Mouse (Mus musculus): ENCODE measurements at regions not wholly inside any gene's neighbourhood (a gene's known extent, or its start where the extent isn't known, plus 50 kb on each side); places are given as distances from the start of the nearest gene placed in this dataset.
A peak's percentile ranks its signal among the peaks of the same experiment; 100 is the strongest.
"Not testable (repeated sequence)": the region's sequence is repeated elsewhere in the genome, so short reads cannot be mapped to it uniquely, and the experiment has no call there.

DNA sequence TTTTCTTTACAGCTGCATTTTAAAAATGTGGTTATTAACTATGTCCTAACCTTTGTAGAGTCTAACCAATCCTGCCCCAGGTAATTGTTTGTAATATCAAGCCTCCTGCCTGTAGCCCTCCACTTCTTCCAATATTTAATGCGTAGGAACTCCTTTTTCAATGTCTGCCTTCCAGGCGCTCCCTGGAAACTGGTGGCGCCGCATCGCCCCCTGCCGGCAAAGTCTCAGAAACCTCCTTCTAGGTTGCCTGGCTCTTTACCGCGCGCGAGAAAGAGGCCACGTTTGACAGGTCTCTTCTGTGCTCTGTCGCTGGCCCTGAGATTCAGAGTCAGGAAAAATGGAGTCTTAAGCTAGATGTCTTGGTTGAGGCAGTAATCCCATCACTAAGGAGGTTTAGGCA lies 542.8 kb downstream of the Zfp704 start:
- DNase-seq (ENCODE audit: low spot score in 2 of 2) = peak; percentile 52 to 77

DNA sequence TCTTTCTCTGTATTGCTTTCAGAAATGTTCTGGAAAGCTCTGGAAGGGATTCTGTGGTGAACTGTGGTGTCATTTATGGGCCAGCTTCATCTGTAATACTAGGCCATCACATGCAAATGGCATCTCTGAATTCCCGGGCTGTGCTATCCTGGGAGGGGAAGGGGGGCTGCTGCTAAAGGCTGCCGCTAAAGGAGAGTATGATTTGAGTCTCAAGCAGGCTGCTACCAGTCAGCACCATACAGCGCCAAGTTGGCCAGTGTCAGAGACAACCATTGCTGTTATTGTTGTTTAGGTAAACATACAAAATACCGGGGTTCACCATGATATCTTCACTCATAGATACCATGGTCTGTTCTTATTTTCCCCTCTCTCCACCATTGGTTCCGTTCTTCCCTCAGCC lies 543.5 kb downstream of the Zfp704 start:
- no peak for DNase-seq (ENCODE audit: low spot score in 2 of 2)

DNA sequence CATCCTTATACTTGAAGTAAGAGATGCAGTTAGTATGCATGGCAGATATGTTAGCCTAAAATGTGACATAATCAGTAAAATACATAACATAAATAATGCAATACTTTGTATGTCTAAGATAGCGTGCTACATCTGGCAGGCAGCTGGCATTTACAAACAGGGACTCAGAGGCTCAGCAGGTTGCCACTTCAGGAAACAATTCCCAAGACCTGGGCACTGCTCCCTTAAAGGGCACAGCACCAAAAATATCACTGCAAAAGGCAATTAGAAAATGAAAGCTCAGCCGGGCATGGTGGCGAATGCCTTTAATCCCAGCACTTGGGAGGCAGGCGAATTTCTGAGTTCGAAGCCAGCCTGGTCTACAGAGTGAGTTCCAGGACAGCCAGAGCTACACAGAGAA lies 544.0 kb downstream of the Zfp704 start:
- no peak for DNase-seq (ENCODE audit: low spot score in 2 of 2)

DNA sequence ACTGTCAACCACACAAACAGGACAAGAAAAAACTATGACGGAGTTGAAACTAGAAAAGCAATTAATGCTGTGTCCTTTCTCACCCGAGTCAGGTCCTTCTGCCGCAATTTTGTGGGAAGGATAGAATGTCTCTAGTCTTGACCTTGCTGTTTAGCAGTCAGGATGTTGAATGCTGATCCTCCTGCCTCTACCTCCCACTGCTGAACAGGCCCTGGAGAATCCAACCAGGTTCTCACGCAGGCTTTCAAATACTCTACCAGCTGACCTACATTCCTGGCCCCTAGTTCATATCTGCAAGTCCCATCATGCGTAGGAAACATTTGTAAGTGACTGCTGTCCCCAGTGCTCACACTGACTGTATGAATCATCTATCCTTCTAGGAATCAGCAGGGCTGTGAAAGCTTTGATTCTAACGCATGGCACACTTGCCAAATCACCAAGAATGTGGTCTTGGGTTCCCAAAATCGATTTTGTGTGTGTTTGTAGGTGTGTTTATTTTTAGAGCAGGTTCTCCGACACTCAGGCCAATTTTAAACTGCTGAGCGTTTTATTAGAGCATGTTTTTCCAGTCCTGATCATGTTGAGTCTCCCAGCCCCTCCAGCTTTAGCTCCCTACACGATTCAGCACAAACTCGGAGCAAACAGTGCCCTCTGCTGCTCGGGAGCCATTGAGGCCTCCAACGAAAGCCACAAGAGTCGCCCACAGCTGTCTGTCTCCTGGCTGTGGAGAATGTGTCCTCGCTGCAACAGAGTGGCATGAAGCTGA lies 545.4 kb downstream of the Zfp704 start:
- peak; percentile 32 to 52 for DNase-seq (ENCODE audit: low spot score in 2 of 2)

DNA sequence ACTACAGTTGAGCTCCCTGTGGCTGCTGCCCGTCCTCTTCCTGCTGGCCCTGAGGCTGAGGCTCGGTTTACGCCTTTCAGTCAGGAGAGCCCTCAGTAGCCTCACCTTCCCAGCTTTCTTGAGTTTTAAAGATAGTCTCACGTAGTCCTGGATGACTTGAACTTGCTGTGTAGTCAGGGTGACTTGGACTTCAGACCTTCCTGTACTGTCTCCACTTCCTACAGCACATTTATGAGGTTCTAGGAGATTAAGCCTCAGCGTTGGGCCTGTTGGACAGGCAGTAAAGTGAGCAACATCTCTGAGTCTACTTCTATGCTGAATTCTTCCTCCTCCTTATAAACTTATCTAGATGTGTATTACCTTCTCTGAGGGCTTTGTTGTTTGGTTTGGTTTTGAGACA lies 546.2 kb downstream of the Zfp704 start:
- DNase-seq (ENCODE audit: low spot score in 2 of 2) = no peak

DNA sequence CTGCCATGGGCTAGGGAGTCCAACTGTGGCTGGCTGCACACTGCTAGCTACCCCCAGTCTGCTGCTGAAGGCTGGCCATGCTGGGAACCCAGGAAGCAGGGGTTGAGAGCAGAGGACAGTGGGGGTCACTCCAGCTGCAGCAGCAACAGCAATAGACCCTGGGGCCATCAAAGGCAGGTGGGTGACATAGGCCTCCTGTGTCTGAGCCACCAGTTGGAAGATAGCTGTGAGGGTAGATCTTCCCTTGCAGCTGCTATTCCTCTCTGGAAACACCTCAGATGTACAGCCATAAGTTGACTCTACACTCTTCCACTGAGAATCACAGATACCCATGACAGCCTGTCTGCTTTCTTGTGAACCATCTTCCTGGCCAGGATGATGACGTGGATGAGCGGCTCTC lies 548.5 kb downstream of the Zfp704 start:
- no peak for DNase-seq (ENCODE audit: low spot score in 2 of 2)

DNA sequence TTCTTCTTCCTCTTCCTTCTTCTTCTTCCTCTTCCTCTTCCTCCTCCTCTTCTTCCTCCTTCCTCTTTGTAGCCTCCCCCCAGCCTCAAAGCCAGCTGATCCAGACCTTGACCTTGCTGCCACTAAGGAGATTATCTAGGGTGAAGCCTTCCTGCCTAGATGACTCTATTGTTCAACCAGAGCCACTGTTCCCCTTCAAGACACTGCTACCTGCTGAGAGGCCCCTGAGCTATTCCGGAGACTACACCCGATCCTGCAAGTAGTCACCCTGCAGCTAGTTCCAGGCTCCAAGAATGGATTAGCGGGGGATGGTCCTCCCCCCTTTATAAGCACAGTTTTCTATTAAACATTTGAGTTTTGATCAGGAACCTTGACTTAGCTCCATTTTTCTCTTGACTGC lies 552.2 kb downstream of the Zfp704 start:
- not testable (repeated sequence) for DNase-seq (ENCODE audit: low spot score in 2 of 2)

DNA sequence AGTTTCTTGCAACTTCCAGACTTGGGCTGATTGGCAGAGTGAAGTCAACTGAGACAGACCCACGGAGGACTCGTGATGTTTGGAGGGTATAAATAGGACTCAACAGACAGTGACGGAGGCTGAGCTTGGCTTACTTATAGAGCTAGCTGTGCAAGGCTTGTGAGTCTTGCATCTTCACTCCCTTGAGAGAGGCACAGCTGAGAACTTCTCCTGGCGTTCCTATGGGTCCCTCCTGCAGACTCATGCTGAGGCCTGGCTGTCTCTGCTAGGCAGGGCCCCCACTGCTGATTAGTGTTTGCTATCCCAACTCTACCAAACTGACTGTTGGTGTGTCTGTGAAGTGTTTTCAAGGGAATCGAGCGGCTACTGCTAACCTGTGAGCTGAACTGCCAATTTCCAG lies 553.0 kb downstream of the Zfp704 start:
- DNase-seq (ENCODE audit: low spot score in 2 of 2) = no peak

DNA sequence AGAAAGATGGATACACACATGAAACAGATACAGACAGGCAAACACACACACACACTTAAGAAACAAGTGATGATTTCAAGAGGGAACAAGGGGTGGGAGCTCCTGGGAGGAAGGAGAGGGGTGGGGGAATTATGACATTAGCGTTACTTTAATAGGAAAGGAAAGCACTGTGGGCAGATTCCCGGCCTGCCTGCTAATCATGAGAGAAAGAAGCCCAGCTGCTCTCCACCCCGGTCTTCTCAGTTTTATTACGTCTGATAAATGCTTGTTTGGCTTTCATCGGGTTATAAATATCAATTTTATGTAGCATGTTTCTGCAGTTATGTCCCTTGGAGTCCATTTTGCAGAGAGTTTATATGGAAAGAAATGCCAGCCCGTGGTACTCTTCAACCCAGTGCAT lies 554.1 kb downstream of the Zfp704 start:
- DNase-seq (ENCODE audit: low spot score in 2 of 2) = no peak

Measured in layer of hippocampus, adult 8-10 months (tissue).